Mouse (Mus musculus) erythroblast, embryonic 14.5 days (primary cell): ENCODE results near the gene Chrna1.

Experiments used
- GATA1 ChIP-seq: IDR thresholded peaks from 2 replicates; pipeline ENCODE4 v1.6.1; 2012; ENCODE audit warnings: low read length, inconsistent platforms, mixed read lengths
- TAL1 ChIP-seq: IDR thresholded peaks from 3 replicates; pipeline ENCODE4 v1.6.1; 2012; ENCODE audit warnings: low read length, inconsistent platforms, mixed read lengths

DNA sequence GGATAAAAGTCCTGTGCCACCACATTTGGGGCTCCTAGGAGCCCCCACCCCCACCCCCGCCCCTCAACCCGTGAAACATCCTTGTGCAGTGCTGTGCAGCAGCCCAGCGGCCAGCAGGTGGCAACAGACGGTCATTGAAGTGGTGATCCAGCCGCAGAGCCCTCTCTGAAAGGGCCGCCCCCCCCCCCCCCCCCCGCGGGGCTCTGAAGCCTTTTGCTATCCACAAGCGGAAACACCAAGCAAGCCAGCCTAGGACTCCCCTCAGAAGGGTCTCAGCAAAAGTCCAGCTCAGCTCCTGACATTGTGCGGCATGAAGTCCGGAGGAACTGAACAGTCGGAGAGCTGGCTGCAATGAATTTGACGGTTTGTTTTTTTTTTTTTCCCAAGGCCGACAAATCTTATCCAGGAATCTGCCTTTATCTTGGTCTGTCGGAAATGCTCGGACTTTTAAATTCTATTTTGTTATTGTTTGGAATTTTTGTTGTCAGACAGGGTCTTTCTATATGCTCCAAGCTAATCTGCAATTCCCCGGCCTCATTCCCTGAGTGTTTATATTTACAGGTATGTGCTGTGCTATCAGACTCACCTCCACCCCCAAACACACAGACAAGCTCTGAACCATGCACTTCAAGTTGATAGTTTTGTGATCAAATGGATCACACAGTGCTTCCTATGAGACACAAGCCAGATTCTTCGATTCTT lies 4.7 kb upstream of the Chrna1 start:
- TF ChIP-seq TAL1, result no peak
- TF ChIP-seq GATA1, result no peak
